Mouse (Mus musculus): ENCODE data around the gene Slc35g2.

The Slc35g2 gene

GRCm38 (mm10) chr9:100570626-100571233 is at the start of gene Slc35g2:
TSS of gene Slc35g2 (minus strand) at chr9:100571090.
- DNase-seq (ENCODE audit: low spot score in 2 of 2), result peak; percentile 67 to 75

- peak; percentile 48 to 59 for DNase-seq (ENCODE audit: low spot score in 2 of 2)
Observed at GRCm38 (mm10) chr9:100616947-100617346, 46.1 kb upstream of the Slc35g2 start.

- no peak for DNase-seq (ENCODE audit: low spot score in 2 of 2)
Observed at GRCm38 (mm10) chr9:100613501-100614071, 42.7 kb upstream of the Slc35g2 start.

GRCm38 (mm10) chr9:100605985-100606554 is 35.2 kb upstream of the Slc35g2 start:
- DNase-seq (ENCODE audit: low spot score in 2 of 2), result peak; percentile 35 to 44

- no peak for DNase-seq (ENCODE audit: low spot score in 2 of 2)
Observed at GRCm38 (mm10) chr9:100605522-100605921, 34.6 kb upstream of the Slc35g2 start.

- DNase-seq (ENCODE audit: low spot score in 2 of 2), result no peak
Observed at GRCm38 (mm10) chr9:100603156-100603555, 32.3 kb upstream of the Slc35g2 start.

- DNase-seq (ENCODE audit: low spot score in 2 of 2), result no peak
Observed at GRCm38 (mm10) chr9:100602130-100602529, 31.2 kb upstream of the Slc35g2 start.

- DNase-seq (ENCODE audit: low spot score in 2 of 2), result no peak
Observed at GRCm38 (mm10) chr9:100599761-100600328, 29.0 kb upstream of the Slc35g2 start.

- no peak for DNase-seq (ENCODE audit: low spot score in 2 of 2)
Observed at GRCm38 (mm10) chr9:100597546-100597945, 26.7 kb upstream of the Slc35g2 start, which contains the start of gene Stag1. TSS of gene Stag1 (plus strand) at chr9:100597798.

- no peak for DNase-seq (ENCODE audit: low spot score in 2 of 2)
Observed at GRCm38 (mm10) chr9:100596317-100596716, 25.4 kb upstream of the Slc35g2 start.

GRCm38 (mm10) chr9:100590462-100590861 is 19.6 kb upstream of the Slc35g2 start:
- no peak for DNase-seq (ENCODE audit: low spot score in 2 of 2)

GRCm38 (mm10) chr9:100584031-100584430 is 13.1 kb upstream of the Slc35g2 start:
- no peak for DNase-seq (ENCODE audit: low spot score in 2 of 2)

GRCm38 (mm10) chr9:100582883-100583575 is 12.1 kb upstream of the Slc35g2 start:
- DNase-seq (ENCODE audit: low spot score in 2 of 2), result no peak

- peak in 1 of 2 experiments; percentile 32 for DNase-seq (ENCODE audit: low spot score in 2 of 2)
Observed at GRCm38 (mm10) chr9:100581543-100582492, 10.9 kb upstream of the Slc35g2 start.

- DNase-seq (ENCODE audit: low spot score in 2 of 2), result no peak
Observed at GRCm38 (mm10) chr9:100580196-100580740, 9.4 kb upstream of the Slc35g2 start.

GRCm38 (mm10) chr9:100573942-100574341 is 3.1 kb upstream of the Slc35g2 start:
- DNase-seq (ENCODE audit: low spot score in 2 of 2), result no peak

- DNase-seq (ENCODE audit: low spot score in 2 of 2), result peak in 1 of 2 experiments; percentile 41
Observed at GRCm38 (mm10) chr9:100573300-100573699, 2.4 kb upstream of the Slc35g2 start.

GRCm38 (mm10) chr9:100571511-100571910 is 621 bp upstream of the Slc35g2 start:
- DNase-seq (ENCODE audit: low spot score in 2 of 2), result no peak

GRCm38 (mm10) chr9:100569798-100570625 is 878 bp downstream of the Slc35g2 start:
- DNase-seq (ENCODE audit: low spot score in 2 of 2), result peak; percentile 49 to 51
